Mouse (Mus musculus): ENCODE measurements at regions not wholly inside any gene's neighbourhood (a gene's known extent, or its start where the extent isn't known, plus 50 kb on each side); places are given as distances from the start of the nearest gene placed in this dataset.

DNA sequence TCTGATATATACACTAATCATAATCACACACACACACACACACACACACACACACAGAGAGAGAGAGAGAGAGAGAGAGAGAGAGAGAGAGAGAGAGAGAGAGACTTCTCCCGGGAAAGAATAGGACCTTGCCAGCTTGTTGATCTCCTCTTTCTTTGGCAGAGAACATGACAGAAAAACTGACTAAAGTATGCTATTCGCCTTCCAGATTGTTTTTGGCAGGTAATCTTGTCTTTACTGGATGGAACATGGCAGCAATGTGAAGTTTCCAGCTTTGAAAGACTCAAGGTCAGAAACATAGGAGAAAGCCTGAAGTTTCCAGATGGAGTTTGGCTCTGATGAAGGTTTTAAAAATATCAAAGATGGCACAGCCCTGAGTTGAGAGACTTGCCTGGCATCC is 87.8 kb upstream of the Cpm start:
- in situ Hi-C loops (cut with MboI): no loop called here

DNA sequence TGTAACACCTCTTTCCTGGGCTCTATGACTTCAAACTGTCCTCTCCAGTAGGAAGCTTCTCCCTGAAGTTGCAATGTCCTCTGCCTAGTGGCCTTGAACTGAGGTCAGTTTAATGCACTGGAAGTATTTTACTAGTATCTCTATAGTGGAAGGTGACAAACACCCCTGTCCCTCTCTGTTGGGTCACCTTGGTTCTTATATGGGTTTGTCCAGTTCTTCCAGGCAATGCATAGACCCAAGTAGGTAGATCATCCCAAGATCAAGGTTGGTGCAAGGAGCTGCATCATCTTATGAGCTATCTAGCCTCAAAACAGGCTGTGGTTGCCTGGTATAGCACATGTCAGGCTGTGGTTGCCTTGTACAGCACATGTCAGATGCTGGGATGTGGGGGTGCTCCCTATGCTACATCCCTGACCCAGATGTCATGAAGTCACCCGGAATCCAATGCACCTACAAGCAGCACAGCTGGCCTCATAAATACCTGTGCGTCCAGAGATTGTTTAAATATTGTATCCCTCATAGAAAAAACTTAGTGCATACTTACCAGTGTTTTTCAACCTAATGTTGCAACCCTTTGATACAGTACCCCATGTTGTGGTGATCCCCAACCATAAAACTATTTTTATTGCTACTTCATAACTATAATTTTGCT is 88.4 kb upstream of the Cpm start:
- in situ Hi-C loops (cut with MboI): no loop called here

DNA sequence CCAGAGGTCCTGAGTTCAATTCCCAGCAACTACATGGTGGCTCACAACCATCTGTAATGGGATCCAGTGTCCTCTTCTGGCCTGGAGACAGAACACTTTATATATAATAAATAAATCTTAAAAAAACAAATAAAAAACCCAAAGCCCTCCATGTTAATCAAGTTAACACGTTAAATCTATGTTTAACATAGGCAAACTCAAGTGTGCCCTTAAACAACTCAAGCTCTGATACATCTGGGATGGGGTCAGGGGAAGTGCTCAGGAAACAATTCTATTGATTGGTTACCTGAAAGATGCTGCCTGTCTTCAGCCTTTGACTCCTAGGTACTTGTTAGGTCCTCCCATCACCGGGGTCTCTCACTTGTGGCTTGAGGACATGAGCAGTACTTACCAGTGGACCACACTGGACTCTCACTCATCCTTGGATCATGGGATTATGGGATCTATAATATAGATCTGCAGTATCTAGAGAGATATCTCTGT is 89.1 kb upstream of the Cpm start:
- in situ Hi-C loops (cut with MboI): no loop called here

DNA sequence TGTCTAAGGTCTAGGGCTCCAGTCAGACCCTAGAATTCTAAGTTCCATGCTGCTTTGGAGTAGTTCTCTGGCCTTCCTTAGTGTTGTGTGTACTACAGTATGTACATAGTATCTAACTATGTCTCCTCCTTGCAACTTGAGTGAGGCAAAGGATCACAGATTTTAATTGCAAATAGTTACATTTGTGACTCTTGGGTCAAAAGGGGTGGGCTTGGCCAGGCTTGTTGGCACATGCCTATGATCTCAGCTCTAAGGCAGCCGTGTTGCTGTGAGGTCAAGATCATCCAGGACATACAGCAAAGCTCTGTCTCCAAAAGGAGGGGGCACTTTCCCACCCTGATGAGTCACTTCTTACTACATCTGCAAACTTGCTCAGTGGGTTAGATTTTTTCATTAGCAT is 89.8 kb upstream of the Cpm start:
- in situ Hi-C loops (cut with MboI): no loop called here

GRCm38 (mm10) chr10:117538725-117539124 is 90.6 kb upstream of the Cpm start:
- in situ Hi-C loops (cut with MboI): no loop called here

- in situ Hi-C loops (cut with MboI): no loop called here
These were observed 92.3 kb upstream of the Cpm start for GRCm38 (mm10) chr10:117536769-117537599.

DNA sequence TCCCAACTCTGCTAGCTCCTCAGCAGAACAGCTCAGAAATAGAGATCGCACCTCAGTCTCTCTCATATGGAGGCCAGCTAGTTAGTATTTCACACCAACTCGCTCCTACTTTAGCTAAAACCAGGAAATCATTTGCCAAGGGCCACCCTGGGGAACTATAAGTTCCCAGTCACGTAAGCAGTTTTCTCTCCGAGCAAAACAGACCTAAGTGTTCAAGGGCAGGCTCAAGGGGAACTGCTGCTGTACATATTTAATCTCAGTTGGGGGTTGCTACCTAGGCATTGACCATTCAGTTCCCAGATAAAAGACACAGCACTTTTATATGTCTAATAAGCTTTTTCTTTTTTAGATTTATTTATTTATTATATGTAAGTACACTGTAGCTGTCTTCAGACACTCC is 93.5 kb upstream of the Cpm start:
- in situ Hi-C loops (cut with MboI): no loop called here

- in situ Hi-C loops (cut with MboI): no loop called here
These were observed 94.1 kb upstream of the Cpm start for GRCm38 (mm10) chr10:117534992-117535719.

DNA sequence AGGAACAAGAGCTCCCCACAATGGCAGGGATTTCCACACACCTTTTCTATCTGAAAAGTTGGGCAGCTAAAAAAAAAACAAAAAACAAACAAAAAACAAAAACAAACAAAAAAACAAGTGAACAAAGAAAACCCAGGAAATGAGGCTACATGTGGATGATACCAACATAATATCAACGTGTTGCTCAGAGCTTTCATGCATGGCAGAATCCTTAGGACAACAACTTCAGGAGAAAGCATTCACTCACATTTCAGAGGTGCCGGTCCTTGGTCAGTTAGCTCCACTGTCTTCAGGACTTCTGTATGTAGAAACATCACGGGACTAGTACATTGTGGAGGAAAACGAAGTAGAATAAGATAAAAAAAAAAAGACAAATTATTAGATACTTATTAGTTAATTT is 94.8 kb upstream of the Cpm start:
- in situ Hi-C loops (cut with MboI): no loop called here

- in situ Hi-C loops (cut with MboI): no loop called here
These were observed 95.5 kb upstream of the Cpm start for GRCm38 (mm10) chr10:117533541-117534386.

- in situ Hi-C loops (cut with MboI): no loop called here
These were observed 96.4 kb upstream of the Cpm start for GRCm38 (mm10) chr10:117532750-117533540.

- in situ Hi-C loops (cut with MboI): no loop called here
These were observed 97.2 kb upstream of the Cpm start for GRCm38 (mm10) chr10:117531798-117532747.

DNA sequence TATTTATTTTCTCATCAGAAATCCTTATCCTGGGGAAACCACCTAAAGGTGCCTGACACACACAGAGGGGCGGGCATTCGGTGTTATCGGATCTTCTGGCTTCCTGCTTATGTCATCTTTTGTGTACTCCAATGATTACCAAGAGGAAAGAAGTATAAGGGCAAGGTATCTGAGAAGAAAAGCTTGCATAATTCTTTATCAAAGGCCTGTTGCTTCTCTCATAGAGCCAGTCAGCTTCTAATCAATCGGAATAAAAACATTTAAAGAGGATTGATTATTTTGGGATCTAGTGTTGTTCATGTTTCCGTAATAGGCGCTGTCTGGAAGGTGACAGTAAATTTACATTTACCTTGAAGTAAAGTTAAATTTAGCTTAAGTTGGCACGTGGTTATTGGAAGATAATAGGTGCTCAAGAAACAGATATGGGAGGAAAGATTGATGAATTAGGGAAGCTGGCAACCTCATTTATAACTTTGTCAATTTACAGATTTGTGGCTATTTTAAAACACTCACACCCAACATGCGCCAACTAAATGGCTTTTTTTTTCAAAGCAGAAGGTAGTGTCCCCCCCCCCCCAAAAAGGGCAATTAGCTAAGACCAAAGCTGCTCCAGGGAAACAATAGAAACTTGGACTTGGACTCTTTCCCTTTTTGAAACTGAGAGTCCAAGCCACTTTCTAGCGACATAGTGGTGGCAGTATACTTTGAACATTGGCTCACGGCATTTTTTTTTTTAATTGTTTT is 98.3 kb upstream of the Cpm start:
- in situ Hi-C loops (cut with MboI): no loop called here

- in situ Hi-C loops (cut with MboI): no loop called here
These were observed 99.1 kb upstream of the Cpm start for GRCm38 (mm10) chr10:117530007-117530858.

DNA sequence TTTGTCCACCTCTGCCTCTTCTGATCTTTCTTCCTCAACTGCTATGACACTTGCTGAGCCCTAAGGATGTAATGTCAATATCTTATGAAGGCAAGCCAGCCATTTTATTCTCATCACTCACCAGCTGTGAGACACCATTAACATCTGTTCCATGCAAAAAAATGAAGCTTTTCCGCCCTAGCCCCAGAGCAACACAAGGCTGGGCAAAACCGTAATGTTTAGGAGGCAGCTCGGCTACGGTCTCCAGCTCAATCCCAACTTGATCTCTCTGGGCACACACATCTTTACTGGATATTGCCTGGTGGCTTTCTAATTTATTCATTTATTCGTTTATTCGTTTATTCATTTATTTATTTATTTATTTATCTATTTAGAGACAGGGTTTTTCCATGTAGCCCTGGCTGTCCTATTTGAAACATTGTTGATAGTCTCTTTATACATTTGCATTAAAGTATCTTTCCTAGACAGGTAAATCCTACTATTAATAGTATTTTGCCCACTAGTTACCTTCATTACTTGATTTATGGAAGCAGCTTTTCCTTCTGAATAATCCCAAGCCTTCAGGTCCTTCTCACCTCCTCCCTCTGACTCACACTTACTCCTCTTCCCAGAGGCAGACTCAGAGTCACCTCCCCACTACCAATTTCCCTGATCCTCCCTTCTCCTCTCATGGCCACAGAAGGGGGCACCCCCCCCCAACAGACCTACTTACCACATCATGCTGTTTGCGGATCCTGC is 99.9 kb upstream of the Cpm start:
- in situ Hi-C loops (cut with MboI): no loop called here

- in situ Hi-C loops (cut with MboI): no loop called here
These were observed 100.6 kb upstream of the Cpm start for GRCm38 (mm10) chr10:117528575-117529268.

GRCm38 (mm10) chr10:117527979-117528378 is 101.3 kb upstream of the Cpm start:
- in situ Hi-C loops (cut with MboI): no loop called here

All from mature B cell (primary cell).